Mouse (Mus musculus): ENCODE measurements around the gene Defb36.

Gene Defb36

DNA sequence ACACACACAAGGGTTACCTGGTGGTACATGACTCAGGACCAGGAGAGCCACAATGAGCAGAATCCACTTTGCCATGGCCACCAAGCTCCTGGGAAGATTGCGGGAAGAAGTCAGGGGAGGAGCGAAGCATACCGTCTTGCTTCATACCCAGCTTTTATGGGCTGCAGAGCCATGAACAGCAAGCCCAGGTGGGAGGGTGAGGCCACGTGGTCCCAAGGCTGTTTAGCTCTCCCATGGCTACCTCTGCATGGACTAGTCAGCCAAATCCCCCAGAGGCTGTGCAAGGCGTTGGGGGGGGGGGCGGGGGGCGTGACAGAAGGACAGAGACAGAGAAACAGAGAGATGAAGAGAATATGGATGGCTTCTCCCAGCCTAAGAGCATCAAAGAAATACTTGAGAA, 18.8 kb downstream of the Defb36 start, which contains the start of gene Defb25:
TSS of gene Defb25 (minus strand) at position 101 of the 400 bp plus-strand sequence.
- DNase-seq: no peak

- DNase-seq: no peak
These were observed 20.4 kb downstream of the Defb36 start for GRCm38 (mm10) chr2:152624566-152624965.

- DNase-seq: no peak
These were observed 21.1 kb downstream of the Defb36 start for GRCm38 (mm10) chr2:152625256-152625655.

- DNase-seq: peak; percentile 98
These were observed 22.9 kb downstream of the Defb36 start, which contains the start of gene Rem1 for GRCm38 (mm10) chr2:152626774-152627591. Rem1 (plus strand) TSS chr2:152626951.

DNA sequence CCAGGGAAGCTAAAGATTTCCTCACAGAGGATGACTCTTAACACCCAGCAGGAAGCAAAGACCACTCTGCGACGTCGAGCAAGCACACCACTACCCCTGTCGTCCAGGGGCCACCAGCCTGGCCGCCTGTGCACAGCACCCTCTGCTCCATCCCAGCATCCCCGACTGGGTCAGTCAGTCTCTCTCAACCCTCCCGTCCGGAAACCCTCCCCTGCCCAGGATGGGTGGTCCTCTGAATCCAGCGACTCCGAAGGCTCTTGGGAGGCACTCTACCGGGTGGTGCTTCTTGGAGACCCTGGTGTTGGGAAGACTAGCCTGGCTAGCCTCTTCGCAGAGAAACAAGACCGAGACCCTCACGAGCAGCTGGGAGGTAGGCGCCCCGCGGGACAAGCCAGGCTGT, 23.9 kb downstream of the Defb36 start:
- DNase-seq: peak; percentile 97

- no peak for DNase-seq
These were observed 25.1 kb downstream of the Defb36 start for GRCm38 (mm10) chr2:152629239-152629638.

DNA sequence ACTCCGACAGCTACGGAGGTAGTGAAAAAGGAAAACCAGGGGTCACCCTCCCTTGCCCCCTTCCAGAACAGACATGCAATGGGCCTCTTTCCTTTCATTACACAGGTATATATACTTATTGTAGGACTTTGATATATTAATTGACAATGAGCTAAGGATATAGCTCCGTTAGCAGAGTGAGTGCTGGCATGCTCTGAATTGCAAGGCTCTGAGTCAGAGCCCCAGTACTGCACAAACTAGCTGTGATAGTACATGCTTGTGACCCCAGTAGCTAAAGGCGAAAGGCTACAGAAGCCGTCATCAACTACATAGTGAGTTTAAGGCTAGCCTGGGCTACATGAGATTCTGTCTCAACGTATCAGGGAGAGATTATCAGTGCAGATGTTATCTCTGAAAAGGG, 25.8 kb downstream of the Defb36 start:
- DNase-seq: no peak

DNA sequence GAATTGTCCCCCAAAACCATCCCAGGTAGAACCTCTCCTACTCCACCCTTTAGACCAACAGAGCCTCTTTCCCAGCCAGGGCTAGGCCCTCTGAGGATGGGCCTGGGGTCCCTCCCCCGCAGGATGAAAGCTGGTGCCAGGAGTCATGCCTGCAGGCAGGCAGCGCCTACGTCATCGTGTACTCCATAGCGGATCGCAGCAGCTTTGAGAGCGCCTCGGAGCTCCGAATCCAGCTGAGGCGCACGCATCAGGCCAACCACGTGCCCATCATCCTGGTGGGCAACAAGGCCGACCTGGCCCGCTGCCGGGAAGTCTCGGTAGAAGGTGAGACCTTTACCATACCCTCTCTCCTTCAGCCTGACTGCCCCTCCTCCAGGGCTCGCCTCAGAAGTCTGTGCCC, 29.2 kb downstream of the Defb36 start:
- no peak for DNase-seq

DNA sequence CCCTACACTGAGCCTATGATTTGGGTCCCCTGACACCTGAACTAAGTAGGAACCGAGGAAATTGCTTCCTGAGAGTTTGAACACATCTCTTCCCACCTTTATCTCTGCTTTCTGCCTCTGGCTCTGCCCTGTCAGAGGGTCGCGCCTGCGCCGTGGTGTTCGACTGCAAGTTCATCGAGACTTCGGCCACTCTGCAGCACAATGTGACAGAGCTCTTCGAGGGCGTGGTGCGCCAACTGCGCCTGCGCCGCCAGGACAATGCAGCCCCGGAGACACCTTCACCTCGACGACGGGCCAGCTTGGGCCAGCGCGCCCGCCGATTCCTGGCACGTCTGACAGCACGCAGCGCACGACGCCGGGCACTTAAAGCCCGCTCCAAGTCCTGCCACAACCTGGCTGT, 30.2 kb downstream of the Defb36 start:
- DNase-seq: no peak

DNA sequence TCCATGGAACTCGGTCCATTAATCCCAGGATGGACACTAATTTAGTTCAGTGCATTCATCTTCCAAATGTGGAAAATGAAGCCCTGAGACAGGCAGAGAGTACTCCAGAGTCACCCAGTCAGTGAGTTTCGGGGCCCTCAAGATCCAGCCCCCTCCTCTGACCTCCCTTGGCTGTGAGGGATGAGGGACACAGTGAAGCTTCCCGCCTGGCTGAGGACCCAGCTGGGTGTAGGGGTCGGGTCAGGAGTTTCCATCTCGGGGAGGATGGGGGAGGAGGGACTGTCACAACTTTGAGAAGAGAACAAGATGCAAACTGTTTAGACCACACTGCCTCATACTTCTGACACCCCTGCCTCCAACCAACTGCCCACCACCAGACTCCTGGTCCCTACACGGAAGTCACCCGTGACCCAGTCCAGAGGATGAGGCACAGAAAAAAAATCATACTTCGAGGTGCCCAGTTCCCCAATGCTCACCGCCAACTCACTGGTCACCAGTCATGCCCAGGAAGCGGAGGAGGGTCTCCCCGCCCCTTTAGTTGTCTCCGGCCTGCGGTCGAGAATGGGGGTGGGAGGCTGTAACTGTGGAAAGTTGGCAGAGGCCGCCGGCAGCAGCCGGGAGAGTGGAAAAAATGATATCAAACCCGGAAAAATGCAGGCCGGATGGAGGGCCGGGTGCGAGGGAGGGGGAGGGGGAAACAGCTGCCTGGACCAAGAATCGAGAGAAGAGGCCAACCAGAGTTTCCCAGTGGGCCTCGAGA, 32.3 kb downstream of the Defb36 start:
- peak; percentile 99 for DNase-seq

GRCm38 (mm10) chr2:152637006-152637322, 32.8 kb downstream of the Defb36 start:
- no peak for DNase-seq

- DNase-seq: peak; percentile 91
These were observed 33.3 kb downstream of the Defb36 start for GRCm38 (mm10) chr2:152637381-152637780.

- peak; percentile 91 for DNase-seq
These were observed 34.7 kb downstream of the Defb36 start for GRCm38 (mm10) chr2:152638865-152639264.

DNA sequence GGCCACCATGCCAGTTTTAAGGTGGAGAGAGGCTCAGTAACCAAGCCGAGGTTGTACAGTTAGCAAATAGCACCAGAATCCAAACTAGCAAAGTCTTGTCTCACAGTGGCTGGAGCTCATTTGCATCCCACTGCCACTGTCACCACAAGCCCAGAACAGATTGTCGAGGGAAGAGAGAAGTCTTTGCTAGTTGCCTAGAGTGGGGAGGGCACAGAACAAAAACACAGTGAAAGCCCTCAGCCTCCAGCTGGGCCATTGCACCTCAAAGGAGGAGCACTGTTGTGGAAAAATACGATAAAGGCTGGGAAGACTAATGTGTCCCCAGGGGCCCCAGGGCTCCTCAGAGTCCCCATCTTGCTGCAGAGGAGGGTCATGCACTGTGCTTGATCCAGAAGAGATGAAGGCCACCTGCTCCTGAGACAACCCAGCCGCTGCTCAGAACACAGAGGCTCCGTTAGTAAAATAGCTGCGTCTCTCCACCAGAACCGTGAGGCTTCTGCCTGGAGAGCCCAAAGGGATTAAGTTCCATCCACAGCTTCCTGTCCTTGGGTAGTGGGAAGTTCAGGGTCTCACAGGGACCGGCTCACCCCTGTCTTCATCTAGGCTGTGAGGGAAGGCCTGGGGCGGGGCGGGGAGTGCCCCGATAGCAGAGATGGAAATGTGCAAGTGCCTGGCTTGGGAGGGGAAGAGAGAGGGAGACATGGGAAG, 35.4 kb downstream of the Defb36 start:
- DNase-seq: peak; percentile 99

DNA sequence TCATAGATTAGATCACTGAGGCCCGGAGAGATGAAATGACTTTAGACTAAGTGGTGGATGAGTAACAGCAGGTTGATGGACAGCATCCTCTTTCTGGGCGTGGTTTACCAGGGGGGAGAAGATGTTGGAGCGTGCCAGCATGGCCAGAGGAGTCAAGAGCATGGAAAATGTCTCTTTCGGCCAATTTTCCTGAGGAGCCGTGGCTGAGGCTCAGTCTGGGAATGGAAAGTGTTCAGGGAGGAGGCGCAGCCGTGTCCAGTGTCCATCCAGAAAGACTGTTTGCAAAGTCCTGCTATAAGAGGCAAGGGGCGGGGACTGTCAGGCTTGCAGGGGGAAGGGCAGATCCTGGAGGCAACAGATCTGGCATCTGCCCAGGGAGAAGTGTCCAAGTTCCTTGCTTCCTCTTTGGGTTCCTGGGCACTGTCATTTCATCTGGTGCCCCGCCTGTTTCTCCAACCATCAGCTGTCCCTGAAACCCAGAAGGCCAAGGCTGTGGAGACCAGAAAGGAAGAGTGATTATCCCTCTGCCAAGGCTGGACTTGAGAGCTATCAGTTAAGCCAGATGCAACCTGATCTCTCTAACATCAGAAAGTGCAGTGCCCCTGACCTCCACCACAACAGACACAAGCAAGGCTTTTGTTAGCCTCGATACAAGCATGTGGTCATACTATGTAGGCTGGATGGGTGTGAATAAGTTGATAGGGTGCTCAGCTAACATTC, 48.9 kb downstream of the Defb36 start:
- peak; percentile 98 for DNase-seq

DNA sequence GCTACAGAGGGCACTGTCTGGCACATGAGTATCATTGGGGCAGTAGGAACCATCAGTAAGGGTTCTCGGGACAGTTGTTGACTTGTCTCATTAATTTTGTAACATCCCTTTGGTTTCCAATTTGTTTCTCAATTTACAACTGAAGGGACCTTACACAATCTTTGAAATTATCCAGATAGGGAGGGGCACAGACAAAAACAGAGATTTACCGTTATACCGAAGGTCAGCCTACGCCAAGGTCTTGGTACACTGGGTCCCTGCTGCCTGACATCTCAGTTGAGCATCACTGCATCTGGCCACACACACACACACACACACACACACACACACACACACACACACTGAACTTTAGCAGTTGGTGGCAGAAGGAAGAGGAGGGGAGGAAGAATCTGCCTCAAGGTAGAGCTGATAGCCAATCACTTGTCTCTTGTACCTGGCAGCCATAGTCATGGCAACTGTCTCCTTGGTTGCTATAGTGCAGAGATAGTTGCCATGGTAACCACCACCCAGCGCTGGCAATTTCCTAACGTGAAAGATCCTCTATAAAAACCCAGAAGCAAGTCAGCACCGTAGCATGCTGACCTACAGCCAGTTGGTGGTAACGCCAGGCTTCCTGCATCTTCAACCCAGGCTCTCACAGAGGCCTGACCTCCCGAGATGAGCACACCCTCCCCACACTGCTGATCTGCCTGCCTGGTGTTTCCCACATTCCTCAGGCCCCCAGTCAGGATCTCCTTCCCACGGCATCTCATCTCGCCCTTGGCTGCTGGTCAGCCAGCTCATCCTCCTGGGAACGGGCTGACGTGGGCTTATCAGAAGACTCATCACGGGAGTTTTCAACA, 50.0 kb downstream of the Defb36 start:
- peak; percentile 98 for DNase-seq

DNA sequence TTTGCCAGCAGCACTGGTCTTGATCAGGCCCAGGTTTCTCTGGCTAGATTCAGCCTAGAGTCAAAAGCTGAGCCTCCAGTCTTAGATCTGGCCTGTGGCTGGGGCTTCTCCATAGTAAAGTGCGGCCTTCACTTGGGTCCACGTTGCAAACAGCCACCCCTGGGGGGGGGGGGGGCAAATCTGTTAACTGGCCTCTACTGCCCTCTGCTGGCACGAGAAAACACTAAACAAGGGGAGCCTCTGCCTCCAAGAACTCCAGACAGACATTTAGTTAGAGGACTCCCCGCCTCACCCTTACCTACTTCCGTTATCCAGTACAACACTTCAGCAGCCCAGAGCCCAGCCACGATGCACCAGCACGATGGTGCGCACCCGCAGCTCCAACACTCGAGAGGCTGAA, 53.3 kb downstream of the Defb36 start:
- DNase-seq: peak; percentile 90

GRCm38 (mm10) chr2:152661163-152661562, 57.0 kb downstream of the Defb36 start:
- no peak for DNase-seq
